Mouse (Mus musculus) CH12.LX (cell line): ENCODE data around the gene Kansl1l.

Experiments used
- CTCF ChIP-seq, 2 experiments: IDR thresholded peaks in 1 of 2; conservative IDR thresholded peaks in 1 of 2; 2 replicates each; pipeline ENCODE4 v1.5.1; 2011 to 2012; ENCODE audit warnings: low read depth in 2 of 2, low read length in 2 of 2, improper control_type of control experiment in 1 of 2, inconsistent platforms in 1 of 2, mild to moderate bottlenecking in 1 of 2, moderate library complexity in 1 of 2
- EP300 ChIP-seq: IDR thresholded peaks from 2 replicates; pipeline ENCODE4 v1.6.1; 2011; ENCODE audit warnings: low read length, improper control_type of control experiment
- HCFC1 ChIP-seq: IDR thresholded peaks from 2 replicates; pipeline ENCODE4 v1.6.1; 2012; ENCODE audit warnings: low read depth, mild to moderate bottlenecking, inconsistent platforms, low read length, improper control_type of control experiment
- KAT2A ChIP-seq: IDR thresholded peaks from 2 replicates; pipeline ENCODE4 v1.6.1; 2012; ENCODE audit warnings: low read length, improper control_type of control experiment, inconsistent platforms; ENCODE audit not compliant: insufficient replicate concordance
- MAZ ChIP-seq: IDR thresholded peaks from 2 replicates; pipeline ENCODE4 v1.6.1; 2012; ENCODE audit warnings: low read depth, mild to moderate bottlenecking, inconsistent platforms, low read length, improper control_type of control experiment, moderate library complexity
- MEF2A ChIP-seq: IDR thresholded peaks from 2 replicates; pipeline ENCODE4 v1.6.1; 2014; ENCODE audit warnings: low read depth, mild to moderate bottlenecking, inconsistent platforms, low read length, improper control_type of control experiment, borderline replicate concordance
- NRF1 ChIP-seq: IDR thresholded peaks from 2 replicates; pipeline ENCODE4 v1.6.1; 2014; ENCODE audit warnings: low read depth, mild to moderate bottlenecking, inconsistent platforms, low read length, improper control_type of control experiment, moderate library complexity
- POLR2A ChIP-seq: IDR thresholded peaks from 2 replicates; pipeline ENCODE4 v1.6.1; 2011; ENCODE audit warnings: low read depth, mild to moderate bottlenecking, improper control_type of control experiment, low read length
- TBP ChIP-seq: conservative IDR thresholded peaks from 2 replicates; pipeline ENCODE4 v1.6.1; 2011; ENCODE audit warnings: low read depth, low read length, improper control_type of control experiment
- UBTF ChIP-seq: IDR thresholded peaks from 2 replicates; pipeline ENCODE4 v1.6.1; 2012; ENCODE audit warnings: low read depth, mild to moderate bottlenecking, inconsistent platforms, low read length, improper control_type of control experiment, moderate library complexity
- USF1 ChIP-seq: IDR thresholded peaks from 2 replicates; pipeline ENCODE4 v1.6.1; 2014; ENCODE audit warnings: low read depth, mild to moderate bottlenecking, inconsistent platforms, low read length, improper control_type of control experiment
- ZC3H11A ChIP-seq: IDR thresholded peaks from 2 replicates; pipeline ENCODE4 v1.6.1; 2012; ENCODE audit warnings: low read depth, mild to moderate bottlenecking, inconsistent platforms, low read length, improper control_type of control experiment

DNA sequence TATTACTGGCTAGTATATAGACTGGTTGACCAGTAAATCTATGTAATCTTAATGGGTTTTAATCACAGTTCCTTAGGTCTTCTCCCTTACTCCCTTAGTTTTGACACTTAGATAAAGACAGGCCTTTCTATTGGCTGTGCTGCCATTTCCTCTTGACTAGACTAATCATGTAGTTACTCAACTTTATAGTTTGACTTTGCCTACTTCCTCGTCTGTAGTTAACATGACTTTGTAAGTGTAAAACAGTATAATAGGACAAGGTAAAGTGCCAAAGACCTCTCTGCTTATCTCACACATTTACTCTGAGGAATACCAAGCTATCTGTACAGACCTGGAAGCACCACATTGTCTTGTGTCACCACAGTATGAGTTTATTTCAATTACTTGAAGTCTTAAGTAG is 86.8 kb downstream of the Kansl1l start:
- TF ChIP-seq TBP: no peak
- no peak for TF ChIP-seq UBTF
- TF ChIP-seq EP300: no peak
- TF ChIP-seq KAT2A: no peak
- TF ChIP-seq MEF2A: no peak
- TF ChIP-seq USF1: no peak
- no peak for TF ChIP-seq ZC3H11A
- TF ChIP-seq POLR2A: no peak
- no peak for TF ChIP-seq CTCF (conservative IDR thresholded peaks at IDR 0.05 in 1 of 2, IDR thresholded peaks at IDR 0.05 in 1 of 2; ENCODE audit: low read depth in 2 of 2, low read length in 2 of 2)
- TF ChIP-seq HCFC1: no peak
- TF ChIP-seq NRF1: no peak
- TF ChIP-seq MAZ: no peak
